Mouse (Mus musculus) stomach, postnatal 0 days (tissue): Measurements from ENCODE around the gene Olfr430. TPM values are rescaled to one million over a fixed set of nuclear protein-coding genes. Genes with fewer than 3 reads are reported as not detected.

Experiments
- ATAC-seq: fragments of 200-750 bp; cut with Nextera tagmentation; 2 replicates; pipeline ENCODE4 v1.8.0; 2017; ENCODE audit not compliant: low FRiP score, low TSS enrichment
- DNase-seq: peaks from one replicate; pipeline ENCODE4 v3.0.0-alpha.2; 2016; ENCODE audit warnings: low spot score
- H3K27ac ChIP-seq: fragments of 300-500 bp; sonication (generic); replicated peaks from 2 replicates; pipeline ENCODE4 v1.5.1; 2014; ENCODE audit warnings: mild to moderate bottlenecking, control low read depth
- H3K27me3 ChIP-seq: fragments of 300-500 bp; sonication (generic); 2 replicates; pipeline ENCODE4 v1.6.1; 2014; ENCODE audit warnings: low read length; ENCODE audit not compliant: control insufficient read depth, insufficient read depth
- H3K36me3 ChIP-seq: fragments of 300-500 bp; sonication (generic); 2 replicates; pipeline ENCODE4 v1.6.1; 2014; ENCODE audit warnings: low read length, mixed read lengths; ENCODE audit not compliant: control insufficient read depth, insufficient read depth
- H3K4me1 ChIP-seq: fragments of 300-500 bp; sonication (generic); replicated peaks from 2 replicates; pipeline ENCODE4 v1.6.1; 2014; ENCODE audit warnings: antibody characterized with exemption; ENCODE audit not compliant: control insufficient read depth, insufficient read depth
- H3K4me2 ChIP-seq: fragments of 300-500 bp; sonication (generic); replicated peaks from 2 replicates; pipeline ENCODE4 v1.6.1; 2014; ENCODE audit warnings: low read depth, mild to moderate bottlenecking, control low read depth, moderate library complexity
- H3K4me3 ChIP-seq: fragments of 300-500 bp; sonication (generic); 2 replicates; pipeline ENCODE4 v1.5.1; 2014; ENCODE audit warnings: low read depth, low read length, control low read depth
- H3K9ac ChIP-seq: fragments of 300-500 bp; sonication (generic); 2 replicates; pipeline ENCODE4 v1.6.1; 2014; ENCODE audit warnings: mild to moderate bottlenecking, low read length, control low read depth, mixed read lengths
- H3K9me3 ChIP-seq: fragments of 300-500 bp; sonication (generic); 2 replicates; pipeline ENCODE4 v1.6.1; 2016; ENCODE audit warnings: low read length; ENCODE audit not compliant: control insufficient read depth
- CTCF ChIP-seq: IDR thresholded peaks from 2 replicates; pipeline ENCODE4 v1.5.1; 2016; ENCODE audit warnings: antibody characterized with exemption, low read depth, mild to moderate bottlenecking, moderate library complexity
- EP300 ChIP-seq: optimal IDR thresholded peaks from 2 replicates; pipeline ENCODE3; 2016; ENCODE audit warnings: antibody characterized with exemption
- WGBS: fragments of 180-500 bp; shearing (Covaris S2); extraction: QIAGEN DNeasy Blood & Tissue Kit; methylation state at CpG from one replicate; pipeline ENCODE4 v1.1.7; 2014; 5-methylcytosine and 5-hydroxymethylcytosine counted together
- polyA plus RNA-seq: library from polyadenylated mRNA; unstranded; fragments of >200 nt; fragmentation: Nextera tagmentation; extraction: Ambion mirVana; gene quantifications from 2 replicates; pipeline ENCODE4 v1.2.1, GENCODE M21; 2015

Olfr430 gene
- polyA plus RNA-seq, 1 experiment from 2014 or later: not detected

DNA sequence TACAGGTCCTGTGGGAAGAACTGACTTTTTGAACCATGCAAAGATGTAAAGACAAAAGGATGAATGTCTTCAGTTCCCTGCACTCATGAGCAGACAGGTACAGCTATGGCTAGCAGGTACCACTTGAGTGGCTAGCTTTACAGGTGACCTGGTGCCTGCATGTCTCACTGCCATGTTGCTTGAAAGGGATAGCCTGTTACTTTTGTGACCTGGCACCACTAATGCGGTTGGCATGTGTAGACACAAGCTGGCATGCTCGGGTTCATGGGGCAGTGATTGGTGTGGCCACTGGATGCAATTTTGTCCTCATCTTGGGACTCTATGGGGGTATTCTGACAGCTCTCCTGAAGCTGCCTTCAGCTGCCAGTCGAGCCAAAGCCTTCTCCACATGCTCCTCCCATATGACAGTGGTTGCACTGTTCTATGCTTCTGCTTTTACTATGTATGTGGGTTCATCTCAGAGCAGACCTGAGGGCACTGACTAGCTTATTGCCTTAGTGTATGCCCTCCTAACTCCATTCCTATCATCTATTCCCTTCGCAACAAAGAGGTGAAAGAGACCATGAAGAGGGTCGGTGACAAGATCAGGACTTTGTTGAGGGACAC, 14.4 kb upstream of the Olfr430 start:
- Histone ChIP-seq H3K4me1 (no peaks in the 10 kb centered on the region), H3K9ac (no peak overlapping the region), H3K4me3 (no peak overlapping the region), H3K27me3 (no peaks in the 10 kb centered on the region), H3K27ac (no peak overlapping the region), H3K36me3 (no peaks in the 10 kb centered on the region), H3K9me3 (no peaks in the 10 kb centered on the region), H3K4me2 (no peak overlapping the region)
- WGBS: 83% methylated on average over 5 of the region's 5 CpGs
- TF ChIP-seq CTCF: no peak
- no peak for TF ChIP-seq EP300
- ATAC-seq (no peak), DNase-seq (no peak)

DNA sequence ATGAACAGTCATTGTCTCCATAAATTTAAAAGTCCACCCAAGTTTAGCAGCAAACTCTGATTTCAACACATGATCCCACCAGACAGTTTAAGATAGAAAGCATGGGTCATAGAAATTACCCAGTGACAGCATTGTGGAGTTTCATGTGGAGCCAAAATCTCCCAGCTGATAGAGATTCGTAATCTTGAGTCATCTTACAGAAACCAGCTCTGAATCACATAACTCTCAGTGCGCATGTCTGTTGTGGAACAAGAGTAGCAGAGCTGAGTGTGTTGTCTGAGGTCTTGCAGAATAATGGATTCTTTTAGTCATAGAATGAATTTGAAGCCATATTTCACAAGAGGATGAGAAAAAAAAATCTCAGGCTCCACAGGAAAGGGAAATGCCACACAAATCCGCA, 13.4 kb upstream of the Olfr430 start:
- WGBS: 64% methylated on average over 3 of the region's 3 CpGs

DNA sequence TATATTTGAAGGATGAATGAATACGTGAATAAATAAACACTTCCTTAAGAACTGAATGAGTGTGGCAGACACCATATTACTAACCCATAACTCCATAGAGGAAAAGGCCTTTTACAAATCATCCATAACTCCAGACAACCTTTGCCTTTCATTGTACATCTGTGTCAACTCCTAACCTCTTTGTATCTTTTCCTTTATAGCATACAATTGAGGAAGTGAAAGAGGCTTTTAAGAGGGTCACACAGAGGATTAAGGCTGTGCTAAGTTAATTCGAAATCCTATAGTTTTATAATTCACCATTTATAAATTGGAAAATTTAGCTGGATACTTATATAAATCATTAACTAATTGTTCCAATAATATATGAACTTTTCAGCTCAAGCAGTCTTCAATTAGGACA, 11.2 kb upstream of the Olfr430 start:
- Histone ChIP-seq H3K4me2 (no peak overlapping the region), H3K27ac (no peak overlapping the region), H3K4me1 (no peaks in the 10 kb centered on the region), H3K9ac (no peak overlapping the region), H3K4me3 (no peak overlapping the region), H3K27me3 (no peaks in the 10 kb centered on the region), H3K9me3 (no peaks in the 10 kb centered on the region), H3K36me3 (no peaks in the 10 kb centered on the region)
- WGBS: 67% methylated on average over 2 of the region's 2 CpGs
- no peak for DNase-seq
- no peak for ATAC-seq
- TF ChIP-seq CTCF: no peak
- TF ChIP-seq EP300: no peak

More for the DNA sequence above, 13.4 kb upstream of the Olfr430 start:
- Histone ChIP-seq H3K4me2 (no peak overlapping the region), H3K4me1 (no peaks in the 10 kb centered on the region), H3K27me3 (no peaks in the 10 kb centered on the region), H3K9ac (no peak overlapping the region), H3K9me3 (no peaks in the 10 kb centered on the region), H3K4me3 (no peak overlapping the region), H3K36me3 (no peaks in the 10 kb centered on the region), H3K27ac (no peak overlapping the region)
- no peak for TF ChIP-seq CTCF
- no peak for TF ChIP-seq EP300
- ATAC-seq: no peak
- no peak for DNase-seq

DNA sequence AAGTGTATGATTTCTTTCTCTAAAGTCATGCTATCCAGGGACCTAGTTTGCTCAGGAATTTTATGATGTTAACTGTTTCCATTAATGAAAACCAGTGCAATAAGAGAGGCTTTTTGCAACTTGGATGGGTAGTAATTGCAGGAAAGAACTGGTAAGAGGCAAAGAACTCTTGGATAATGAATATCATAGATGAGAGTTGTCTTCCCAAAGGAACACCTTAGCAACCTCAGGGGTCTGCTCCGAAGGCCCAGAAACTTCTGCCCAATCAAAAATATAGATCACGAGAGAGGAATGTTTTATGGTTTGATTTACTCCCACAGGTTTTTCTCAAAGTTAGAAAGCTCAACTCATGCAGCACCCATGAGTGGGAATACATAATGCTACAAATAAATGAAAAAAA, 17.6 kb downstream of the Olfr430 start, which contains the start of gene Olfr429:
Olfr429 (plus strand) TSS at position 301 of the 400 bp plus-strand sequence.
- H3K4me2 ChIP-seq: no peak within 1 kb of the TSS
- H3K27ac ChIP-seq: no peak within 1 kb of the TSS
- H3K4me3 ChIP-seq: no peak within 1 kb of the TSS
- no peak within 1 kb of the TSS for H3K9ac ChIP-seq
- WGBS: 90% methylated on average over 2 of the region's 2 CpGs
- DNase-seq (no peak), ATAC-seq (no peak)
- H3K9me3 ChIP-seq: no peaks in the 10 kb centered on the region
- no peaks in the 10 kb centered on the region for H3K36me3 ChIP-seq
- no peaks in the 10 kb centered on the region for H3K27me3 ChIP-seq
- no peaks in the 10 kb centered on the region for H3K4me1 ChIP-seq
- no peak for TF ChIP-seq CTCF
- no peak for TF ChIP-seq EP300

DNA sequence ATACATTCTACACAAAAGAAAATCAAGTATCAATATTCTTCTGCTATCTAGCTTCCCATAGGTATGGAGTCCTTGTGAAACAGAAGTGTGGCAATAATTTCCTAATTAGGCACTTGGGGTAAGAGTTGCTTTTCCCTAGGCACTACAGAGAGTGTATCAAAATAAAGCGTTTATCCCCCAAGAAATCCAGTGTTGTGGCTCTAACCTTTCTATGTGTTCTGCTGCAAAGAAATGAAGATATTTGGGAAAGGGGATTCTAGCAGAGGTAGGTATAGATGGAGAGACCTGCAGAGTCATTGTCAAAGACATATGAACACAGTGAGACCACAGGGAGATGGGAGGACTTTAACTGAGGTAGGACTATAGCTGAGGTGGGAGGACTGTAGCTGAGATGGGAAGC, 30.2 kb downstream of the Olfr430 start, which contains the start of gene Olfr427:
Olfr427 (plus strand) TSS at position 301 of the 400 bp plus-strand sequence.
- 88% methylated on average over 1 of the region's 1 CpGs for WGBS
- no peak for ATAC-seq
- Histone ChIP-seq H3K36me3 (no peaks in the 10 kb centered on the region), H3K9me3 (no peaks in the 10 kb centered on the region), H3K27me3 (no peaks in the 10 kb centered on the region), H3K4me1 (no peaks in the 10 kb centered on the region), H3K4me3 (no peak within 1 kb of the TSS), H3K4me2 (no peak within 1 kb of the TSS), H3K9ac (no peak within 1 kb of the TSS), H3K27ac (no peak within 1 kb of the TSS)
- DNase-seq: no peak
- TF ChIP-seq CTCF (no peak), EP300 (no peak)

DNA sequence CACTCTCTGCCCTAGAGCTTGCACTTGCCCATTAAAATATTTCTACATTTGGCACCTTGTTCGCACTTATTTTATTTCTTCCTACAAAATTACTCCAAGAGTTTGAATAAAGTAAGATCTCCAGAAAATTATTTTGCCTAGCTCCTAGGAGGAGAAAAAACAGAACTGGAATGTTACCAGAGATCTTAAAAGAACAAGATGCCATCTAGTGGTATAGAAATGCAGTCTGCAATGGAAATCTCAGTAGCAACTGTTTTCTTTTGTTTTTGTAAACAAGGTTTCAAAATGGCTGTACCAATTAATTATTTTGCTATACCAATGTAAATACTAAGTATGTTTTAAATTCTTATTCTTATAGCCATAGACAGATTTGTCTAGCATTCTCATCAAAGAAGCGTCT, 37.3 kb downstream of the Olfr430 start:
- no peaks in the 10 kb centered on the region for H3K4me1 ChIP-seq
- H3K4me2 ChIP-seq: no peak overlapping the region
- H3K36me3 ChIP-seq: no peaks in the 10 kb centered on the region
- no peak overlapping the region for H3K4me3 ChIP-seq
- WGBS: 52% methylated on average over 2 of the region's 2 CpGs
- H3K9me3 ChIP-seq: no peaks in the 10 kb centered on the region
- ATAC-seq (no peak), DNase-seq (no peak)
- H3K27ac ChIP-seq: no peak overlapping the region
- no peaks in the 10 kb centered on the region for H3K27me3 ChIP-seq
- no peak overlapping the region for H3K9ac ChIP-seq
- TF ChIP-seq EP300: no peak
- TF ChIP-seq CTCF: peak; percentile 60
